Mouse (Mus musculus) stomach, postnatal 0 days (tissue): ENCODE data around the gene Jag1.

Source experiments
- CTCF ChIP-seq: IDR thresholded peaks from 2 replicates; pipeline ENCODE4 v1.5.1; 2016; ENCODE audit warnings: antibody characterized with exemption, low read depth, mild to moderate bottlenecking, moderate library complexity
- EP300 ChIP-seq: optimal IDR thresholded peaks from 2 replicates; pipeline ENCODE3; 2016; ENCODE audit warnings: antibody characterized with exemption

DNA sequence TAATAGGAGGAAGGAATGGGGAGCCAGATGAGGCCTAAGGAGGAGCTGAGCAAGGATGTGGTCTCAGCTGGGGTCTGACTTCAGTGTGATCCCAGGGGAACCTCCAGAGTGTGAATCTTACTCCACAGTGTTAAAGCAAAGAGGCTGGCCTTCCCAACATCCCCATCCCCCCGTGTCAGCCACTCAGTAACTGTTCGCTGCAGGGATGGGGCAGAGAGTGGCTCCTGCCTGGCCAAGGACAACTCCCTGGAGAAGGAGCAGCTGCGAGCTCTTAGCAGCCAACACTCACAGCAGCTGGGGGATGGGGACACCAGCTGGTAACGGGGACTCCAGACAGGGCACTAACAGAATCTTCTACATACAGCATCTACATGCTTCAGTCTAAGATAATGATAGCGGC, 15.4 kb downstream of the Jag1 start:
- TF ChIP-seq CTCF (no peak), EP300 (no peak)
